Mouse (Mus musculus) kidney, adult 2 months (tissue): ENCODE data around the gene Tcp1. TPM values are rescaled to one million over a fixed set of nuclear protein-coding genes. Genes with fewer than 3 reads are reported as not detected.
"Not testable (repeated sequence)": the region's sequence is repeated elsewhere in the genome, so short reads cannot be mapped to it uniquely, and the experiment has no call there.

Experiments
- DNase-seq: peaks from one replicate; pipeline ENCODE4 v3.0.0; 2021
- H3K27ac ChIP-seq: fragments of 200-500 bp; 2 replicates; pipeline ENCODE4 v1.5.1; 2012; ENCODE audit warnings: low read depth, low read length, control low read depth, inconsistent platforms; ENCODE audit not compliant: insufficient read depth
- H3K27me3 ChIP-seq: fragments of 200-500 bp; replicated peaks from 2 replicates; pipeline ENCODE4 v1.6.1; 2012; ENCODE audit warnings: mild to moderate bottlenecking, moderate library complexity, low read length, inconsistent platforms; ENCODE audit not compliant: control insufficient read depth, insufficient read depth
- H3K36me3 ChIP-seq: fragments of 200-500 bp; 2 replicates; pipeline ENCODE4 v1.6.1; 2012; ENCODE audit warnings: mild to moderate bottlenecking, moderate library complexity, low read length, inconsistent platforms; ENCODE audit not compliant: control insufficient read depth, insufficient read depth
- H3K4me1 ChIP-seq: fragments of 200-500 bp; 2 replicates; pipeline ENCODE4 v1.6.1; 2011; ENCODE audit warnings: low read length; ENCODE audit not compliant: control insufficient read depth, insufficient read depth
- H3K4me3 ChIP-seq: fragments of 200-500 bp; 2 replicates; pipeline ENCODE4 v1.5.1; 2011; ENCODE audit warnings: mild to moderate bottlenecking, low read depth, low read length, control low read depth; ENCODE audit not compliant: insufficient read depth
- CTCF ChIP-seq: fragments of 200-500 bp; conservative IDR thresholded peaks from 2 replicates; pipeline ENCODE4 v1.5.1; 2011; ENCODE audit warnings: low read depth, mild to moderate bottlenecking, control low read depth, low read length, moderate library complexity, mixed read lengths; ENCODE audit not compliant: insufficient read depth, insufficient read length
- POLR2A ChIP-seq: fragments of 200-500 bp; IDR thresholded peaks from one replicate; pipeline ENCODE4 v1.6.1; 2011; ENCODE audit warnings: low read depth, low read length, control low read depth
- WGBS: fragments of 180-500 bp; shearing (Covaris S2); methylation state at CpG from one replicate; pipeline ENCODE4 v1.1.7; 2018; 5-methylcytosine and 5-hydroxymethylcytosine counted together
- polyA plus RNA-seq: library from polyadenylated mRNA; depleted of rRNA; stranded (reverse); fragments of >200 nt; gene quantifications from 2 replicates; pipeline ENCODE4 v1.2.3, GENCODE M21; 2012

Tcp1 gene
- polyA plus RNA-seq, 1 experiment = 78.4 TPM

GRCm38 (mm10) chr17:12881216-12881615 lies 34.3 kb upstream of the Tcp1 start:
- no peaks in the 10 kb centered on the region for H3K36me3 ChIP-seq
- WGBS = 80% methylated on average over 1 of the region's 1 CpGs

GRCm38 (mm10) chr17:12886620-12887019 lies 28.9 kb upstream of the Tcp1 start:
- H3K27me3 ChIP-seq = no peaks in the 10 kb centered on the region
- H3K4me1 ChIP-seq = no peaks in the 10 kb centered on the region
- no peak for DNase-seq
- no peak overlapping the region for H3K27ac ChIP-seq
- no peak for TF ChIP-seq POLR2A
- no peak for TF ChIP-seq CTCF
- H3K36me3 ChIP-seq = no peaks in the 10 kb centered on the region
- WGBS = 48% methylated on average over 6 of the region's 6 CpGs
- no peak overlapping the region for H3K4me3 ChIP-seq

More at GRCm38 (mm10) chr17:12881216-12881615, 34.3 kb upstream of the Tcp1 start:
- Histone ChIP-seq H3K27ac (no peak overlapping the region), H3K27me3 (no peaks in the 10 kb centered on the region), H3K4me3 (no peak overlapping the region), H3K4me1 (peaks cover 5% of the 10 kb centered on the region; the same call in 1 of the 2 replicates)
- TF ChIP-seq CTCF = no peak
- TF ChIP-seq POLR2A = no peak
- DNase-seq = no peak

- TF ChIP-seq POLR2A (no peak), CTCF (no peak)
- H3K27ac ChIP-seq = no peak overlapping the region
- no peak overlapping the region for H3K4me3 ChIP-seq
- no peaks in the 10 kb centered on the region for H3K27me3 ChIP-seq
- no peak for DNase-seq
- no peaks in the 10 kb centered on the region for H3K4me1 ChIP-seq
- WGBS = 66% methylated on average over 15 of the region's 15 CpGs
- no peaks in the 10 kb centered on the region for H3K36me3 ChIP-seq
Observed at GRCm38 (mm10) chr17:12887021-12887775, 28.3 kb upstream of the Tcp1 start.

GRCm38 (mm10) chr17:12891054-12891453 lies 24.4 kb upstream of the Tcp1 start:
- Histone ChIP-seq H3K36me3 (no peaks in the 10 kb centered on the region), H3K4me1 (no peaks in the 10 kb centered on the region), H3K27me3 (no peaks in the 10 kb centered on the region), H3K27ac (no peak overlapping the region), H3K4me3 (no peak overlapping the region)
- DNase-seq = no peak
- TF ChIP-seq POLR2A (no peak), CTCF (no peak)
- 93% methylated on average over 4 of the region's 4 CpGs for WGBS

- Histone ChIP-seq H3K4me3 (no peak overlapping the region), H3K27ac (no peak overlapping the region), H3K36me3 (no peaks in the 10 kb centered on the region), H3K4me1 (no peaks in the 10 kb centered on the region), H3K27me3 (no peaks in the 10 kb centered on the region)
- no peak for DNase-seq
- no peak for TF ChIP-seq POLR2A
- TF ChIP-seq CTCF = no peak
- 89% methylated on average over 9 of the region's 9 CpGs for WGBS
Observed at GRCm38 (mm10) chr17:12892033-12892432, 23.5 kb upstream of the Tcp1 start.

- Histone ChIP-seq H3K27me3 (no peaks in the 10 kb centered on the region), H3K27ac (no peak overlapping the region), H3K4me3 (no peak overlapping the region), H3K4me1 (no peaks in the 10 kb centered on the region), H3K36me3 (no peaks in the 10 kb centered on the region; the same call in 1 of the 2 replicates)
- DNase-seq = no peak
- 91% methylated on average over 5 of the region's 5 CpGs for WGBS
- TF ChIP-seq POLR2A (no peak), CTCF (no peak)
Observed at GRCm38 (mm10) chr17:12897674-12898073, 17.8 kb upstream of the Tcp1 start.

GRCm38 (mm10) chr17:12898607-12899006 lies 16.9 kb upstream of the Tcp1 start:
- H3K27me3 ChIP-seq, H3K4me1 ChIP-seq, H3K4me3 ChIP-seq, DNase-seq, H3K36me3 ChIP-seq, H3K27ac ChIP-seq: not testable (repeated sequence)
- 46% methylated on average over 2 of the region's 2 CpGs for WGBS
